Mouse (Mus musculus) liver, postnatal 0 days (tissue): Measurements from ENCODE around the gene Raet1e.

Experiments
- CTCF ChIP-seq: sonication (generic); IDR thresholded peaks from 2 replicates; pipeline ENCODE4 v1.5.1; 2016; ENCODE audit warnings: antibody characterized with exemption, low read depth
- EP300 ChIP-seq: IDR thresholded peaks from 2 replicates; pipeline ENCODE4 v1.6.1; 2016; ENCODE audit warnings: antibody characterized with exemption, low read depth, mild to moderate bottlenecking

DNA sequence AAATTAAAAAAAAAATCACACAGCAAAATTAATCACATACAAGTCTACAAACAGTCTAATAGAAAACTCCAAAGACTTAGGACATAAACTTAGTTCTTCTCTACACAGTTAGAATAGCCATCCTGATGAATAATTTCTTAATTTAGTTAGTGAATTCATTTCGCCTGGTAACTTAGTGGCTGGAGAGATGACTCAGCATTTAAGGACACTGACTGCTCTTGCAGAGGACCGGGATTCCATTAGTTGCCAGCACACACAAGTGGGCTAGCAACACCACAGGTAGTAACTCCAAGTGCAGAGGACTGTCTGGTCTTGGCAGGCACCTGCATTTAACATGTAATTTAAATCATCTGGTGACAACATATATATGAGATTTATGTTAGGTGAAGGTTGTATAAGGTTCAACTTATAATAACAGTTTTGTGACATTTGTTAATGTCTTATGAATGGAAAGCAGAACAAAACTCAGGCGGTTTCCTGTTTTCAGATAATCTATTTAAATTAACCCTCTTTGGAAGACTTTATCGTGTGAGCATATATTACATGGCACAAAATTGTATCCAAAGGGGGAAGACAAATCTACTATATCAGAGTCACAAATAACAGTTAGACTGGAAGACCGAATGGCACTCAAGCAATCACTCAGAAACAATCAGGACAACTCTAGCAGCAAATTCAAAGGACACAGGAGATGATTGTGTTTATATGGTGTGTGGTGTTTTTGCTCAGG, 138.8 kb downstream of the Raet1e start:
- TF ChIP-seq CTCF = no peak
- TF ChIP-seq EP300 = no peak
